Mouse (Mus musculus) frontal cortex, adult (tissue): ENCODE measurements around the gene Gm13272.
"Not testable (repeated sequence)": the region's sequence is repeated elsewhere in the genome, so short reads cannot be mapped to it uniquely, and the experiment has no call there.

ENCODE experiments used
- ATAC-seq: cut with Nextera tagmentation; 2 replicates; pipeline ENCODE4 v1.9.2; 2017; ENCODE audit warnings: mild to moderate bottlenecking, moderate library complexity, mixed read lengths; ENCODE audit not compliant: low TSS enrichment

The Gm13272 gene

DNA sequence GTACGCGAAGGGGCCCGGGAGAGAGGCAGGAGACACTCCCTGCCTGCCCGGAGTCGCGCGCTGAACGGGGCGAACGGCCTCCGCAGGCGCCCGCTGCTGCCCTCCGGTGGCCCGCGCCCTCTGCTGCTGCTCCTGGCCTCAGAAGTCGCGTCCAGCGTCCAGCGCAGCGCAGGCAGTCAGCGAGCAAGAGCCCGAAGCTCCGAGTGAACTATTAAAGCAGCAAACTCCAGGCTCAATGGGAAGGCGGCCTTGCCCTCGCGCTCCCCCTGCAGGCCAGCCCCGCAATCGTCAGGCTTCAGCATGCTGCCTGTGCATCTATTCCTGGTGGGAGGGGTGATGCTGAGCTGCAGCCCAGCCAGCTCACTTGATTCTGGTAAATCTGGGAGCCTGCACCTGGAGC, at the start of gene Gm13272:
Gene Gm13272 (plus strand): TSS at position 301 of the 400 bp plus-strand sequence.
- not testable (repeated sequence) for ATAC-seq

GRCm38 (mm10) chr4:88738480-88738879, 41.2 kb upstream of the Gm13272 start:
- ATAC-seq = peak; percentile 69

DNA sequence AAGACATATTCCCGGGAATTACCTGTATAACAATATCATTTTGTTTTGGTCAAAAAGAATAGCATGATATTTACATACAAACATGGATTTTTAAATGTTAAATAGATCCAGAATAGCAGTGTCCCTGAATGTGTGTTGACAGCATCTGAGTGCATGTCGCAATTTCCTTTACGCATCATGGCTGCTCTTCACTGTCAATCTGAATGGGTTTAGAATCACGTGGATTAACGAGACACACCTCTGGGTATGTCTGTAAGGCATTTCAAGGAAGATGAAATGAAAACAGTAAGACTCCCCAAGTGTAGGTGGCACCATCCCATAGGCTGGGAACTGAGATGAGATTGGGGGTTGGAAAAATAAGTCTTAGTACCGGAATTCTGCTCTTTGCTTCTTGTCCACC, 40.6 kb upstream of the Gm13272 start:
- ATAC-seq = no peak

- ATAC-seq = no peak
These were observed 38.2 kb upstream of the Gm13272 start for GRCm38 (mm10) chr4:88741426-88741825.

DNA sequence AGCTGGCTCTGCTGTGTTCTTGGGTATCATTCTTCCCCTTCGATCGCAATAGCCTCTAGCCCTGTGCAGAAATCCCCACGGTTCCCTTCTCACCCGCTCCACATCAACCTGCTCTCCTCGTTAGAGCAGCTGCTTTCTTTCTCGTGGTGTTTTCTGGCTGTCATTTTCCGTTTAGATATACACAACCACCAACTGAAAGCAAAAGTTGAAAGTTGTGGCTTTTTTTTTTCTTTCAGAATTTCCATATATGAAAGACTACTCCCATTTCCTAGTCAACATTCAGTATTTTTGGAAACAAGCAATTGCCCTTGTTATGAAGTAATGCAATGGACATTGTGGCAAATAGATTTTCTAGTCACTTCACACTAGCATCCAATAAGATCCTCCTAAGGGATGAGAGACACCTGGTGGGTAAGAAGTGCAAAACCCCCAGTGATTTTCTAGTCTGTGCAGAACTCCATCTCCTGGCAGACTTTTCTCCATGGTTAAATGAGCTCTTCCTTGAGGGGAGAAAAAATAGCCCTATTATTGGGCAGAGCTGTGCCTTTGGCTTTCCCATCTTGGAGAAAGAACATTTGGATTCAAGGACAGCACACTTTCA, 36.8 kb upstream of the Gm13272 start:
- ATAC-seq = no peak

DNA sequence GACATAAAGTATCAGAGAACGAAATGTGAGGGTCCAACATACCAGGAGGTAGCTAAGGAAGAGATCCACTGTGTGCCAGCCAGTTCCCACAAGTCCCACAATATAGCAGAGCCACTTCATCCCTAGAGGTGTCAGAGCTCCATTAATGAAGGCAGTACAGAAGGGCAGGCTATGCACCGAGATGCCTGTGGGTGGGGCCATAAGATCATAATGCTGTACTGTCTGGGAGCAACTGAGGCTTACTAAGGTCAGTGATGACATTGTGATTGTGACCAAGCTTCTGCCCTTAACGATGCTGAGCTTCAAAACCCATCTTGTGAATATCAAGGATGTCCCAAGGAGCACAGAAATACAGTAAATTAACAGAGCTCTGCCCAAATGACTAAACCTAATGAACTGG, 35.4 kb upstream of the Gm13272 start:
- ATAC-seq = no peak

- ATAC-seq = no peak
These were observed 29.7 kb upstream of the Gm13272 start for GRCm38 (mm10) chr4:88749926-88750325.

- ATAC-seq = not testable (repeated sequence)
These were observed 24.8 kb upstream of the Gm13272 start, which contains the start of gene Gm13271 for GRCm38 (mm10) chr4:88754818-88755340. Gene Gm13271 (plus strand): TSS chr4:88754868.

- ATAC-seq = not testable (repeated sequence)
These were observed 22.8 kb upstream of the Gm13272 start for GRCm38 (mm10) chr4:88756581-88757513.

DNA sequence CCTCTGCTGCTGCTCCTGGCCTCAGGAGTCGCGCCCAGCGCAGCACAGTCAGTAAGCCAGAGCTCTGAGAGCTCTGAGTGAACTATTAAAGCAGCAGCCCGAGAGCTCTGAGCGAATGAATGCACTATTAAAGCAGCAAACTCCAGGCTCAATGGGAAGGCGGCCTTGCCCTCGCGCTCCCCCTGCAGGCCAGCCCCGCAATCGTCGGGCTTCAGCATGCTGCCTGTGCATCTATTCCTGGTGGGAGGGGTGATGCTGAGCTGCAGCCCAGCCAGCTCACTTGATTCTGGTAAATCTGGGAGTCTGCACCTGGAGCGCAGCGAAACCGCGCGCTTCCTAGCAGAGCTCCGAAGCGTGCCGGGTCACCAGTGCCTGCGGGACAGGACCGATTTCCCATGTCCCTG, 22.0 kb upstream of the Gm13272 start:
- peak; percentile 100 for ATAC-seq

- not testable (repeated sequence) for ATAC-seq
These were observed 20.9 kb upstream of the Gm13272 start for GRCm38 (mm10) chr4:88758751-88759150.

DNA sequence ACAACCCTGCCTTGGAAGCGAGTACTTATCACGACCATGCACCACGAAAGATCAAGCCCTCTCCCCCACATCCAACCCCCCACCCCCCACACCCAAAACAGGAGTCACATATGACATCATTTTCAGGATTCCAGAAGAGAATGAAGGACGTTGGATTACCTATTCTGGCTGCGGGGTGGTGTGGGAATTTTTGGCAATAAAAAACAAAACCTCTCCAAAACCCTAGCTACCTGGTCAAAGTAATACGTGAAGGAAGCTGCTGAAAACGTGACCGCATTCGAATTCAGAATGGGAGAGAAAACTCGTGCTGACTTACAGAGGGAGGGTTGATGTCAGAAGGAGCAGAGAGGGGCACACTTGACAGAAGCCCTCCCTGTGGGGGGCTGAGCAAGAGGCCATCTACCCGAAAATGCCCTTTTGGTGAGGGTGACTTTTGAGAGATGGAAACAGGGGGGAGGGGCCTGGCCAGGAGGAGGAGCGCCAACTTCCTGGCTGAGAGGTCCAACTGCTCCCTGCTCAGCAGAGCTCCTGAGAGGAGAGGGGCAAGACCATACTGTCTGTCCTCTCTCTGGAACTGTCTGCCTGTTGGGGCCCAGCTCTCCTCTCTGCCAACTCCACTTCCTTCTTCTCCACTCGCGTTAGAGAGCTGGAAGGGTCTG, 19.9 kb upstream of the Gm13272 start, which contains the start of gene Gm13283:
Gene Gm13283 (plus strand): TSS at position 510 of the 659 bp plus-strand sequence.
- not testable (repeated sequence) for ATAC-seq

DNA sequence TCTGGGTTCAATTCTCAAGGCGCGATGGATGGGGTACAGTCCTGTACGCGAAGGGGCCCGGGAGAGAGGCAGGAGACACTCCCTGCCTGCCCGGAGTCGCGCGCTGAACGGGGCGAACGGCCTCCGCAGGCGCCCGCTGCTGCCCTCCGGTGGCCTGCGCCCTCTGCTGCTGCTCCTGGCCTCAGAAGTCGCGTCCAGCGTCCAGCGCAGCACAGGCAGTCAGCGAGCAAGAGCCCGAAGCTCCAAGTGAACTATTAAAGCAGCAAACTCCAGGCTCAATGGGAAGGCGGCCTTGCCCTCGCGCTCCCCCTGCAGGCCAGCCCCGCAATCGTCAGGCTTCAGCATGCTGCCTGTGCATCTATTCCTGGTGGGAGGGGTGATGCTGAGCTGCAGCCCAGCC, 19.2 kb upstream of the Gm13272 start:
- ATAC-seq = not testable (repeated sequence)

GRCm38 (mm10) chr4:88761776-88762175, 17.9 kb upstream of the Gm13272 start:
- ATAC-seq = not testable (repeated sequence)

GRCm38 (mm10) chr4:88762341-88762740, 17.3 kb upstream of the Gm13272 start:
- not testable (repeated sequence) for ATAC-seq

GRCm38 (mm10) chr4:88763384-88764018, 16.1 kb upstream of the Gm13272 start:
- 0 out of 2 replicates have a peak, but pooled peaks have one; percentile 73 for ATAC-seq

DNA sequence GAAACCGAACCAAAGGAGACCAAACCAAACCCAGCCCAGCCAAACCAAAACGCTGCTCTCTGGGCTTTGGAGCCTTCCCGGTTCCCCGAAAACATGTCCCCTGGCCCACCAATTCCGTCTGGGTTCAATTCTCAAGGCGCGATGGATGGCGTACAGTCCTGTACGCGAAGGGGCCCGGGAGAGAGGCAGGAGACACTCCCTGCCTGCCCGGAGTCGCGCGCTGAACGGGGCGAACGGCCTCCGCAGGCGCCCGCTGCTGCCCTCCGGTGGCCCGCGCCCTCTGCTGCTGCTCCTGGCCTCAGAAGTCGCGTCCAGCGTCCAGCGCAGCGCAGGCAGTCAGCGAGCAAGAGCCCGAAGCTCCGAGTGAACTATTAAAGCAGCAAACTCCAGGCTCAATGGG, 6.1 kb upstream of the Gm13272 start, which contains the start of gene Gm13290:
Gene Gm13290 (plus strand): TSS at position 301 of the 400 bp plus-strand sequence.
- ATAC-seq = not testable (repeated sequence)

- not testable (repeated sequence) for ATAC-seq
These were observed 3.0 kb upstream of the Gm13272 start, which contains the start of gene Gm13289 for GRCm38 (mm10) chr4:88776622-88777021. Gene Gm13289 (plus strand): TSS chr4:88776922.

GRCm38 (mm10) chr4:88780320-88780719, 670 bp downstream of the Gm13272 start:
- not testable (repeated sequence) for ATAC-seq

DNA sequence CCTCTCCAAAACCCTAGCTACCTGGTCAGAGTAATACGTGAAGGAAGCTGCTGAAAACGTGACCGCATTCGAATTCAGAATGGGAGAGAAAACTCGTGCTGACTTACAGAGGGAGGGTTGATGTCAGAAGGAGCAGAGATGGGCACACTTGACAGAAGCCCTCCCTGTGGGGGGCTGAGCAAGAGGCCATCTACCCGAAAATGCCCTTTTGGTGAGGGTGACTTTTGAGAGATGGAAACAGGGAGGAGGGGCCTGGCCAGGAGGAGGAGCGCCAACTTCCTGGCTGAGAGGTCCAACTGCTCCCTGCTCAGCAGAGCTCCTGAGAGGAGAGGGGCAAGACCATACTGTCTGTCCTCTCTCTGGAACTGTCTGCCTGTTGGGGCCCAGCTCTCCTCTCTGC, 2.2 kb downstream of the Gm13272 start, which contains the start of gene Ifnz:
Gene Ifnz (plus strand): TSS at position 301 of the 400 bp plus-strand sequence.
- ATAC-seq = not testable (repeated sequence)

- not testable (repeated sequence) for ATAC-seq
These were observed 2.7 kb downstream of the Gm13272 start for GRCm38 (mm10) chr4:88782335-88782734.
